Comparison of ENCODE assay signal across 20 mouse cellular contexts in the genomic region with DNA sequence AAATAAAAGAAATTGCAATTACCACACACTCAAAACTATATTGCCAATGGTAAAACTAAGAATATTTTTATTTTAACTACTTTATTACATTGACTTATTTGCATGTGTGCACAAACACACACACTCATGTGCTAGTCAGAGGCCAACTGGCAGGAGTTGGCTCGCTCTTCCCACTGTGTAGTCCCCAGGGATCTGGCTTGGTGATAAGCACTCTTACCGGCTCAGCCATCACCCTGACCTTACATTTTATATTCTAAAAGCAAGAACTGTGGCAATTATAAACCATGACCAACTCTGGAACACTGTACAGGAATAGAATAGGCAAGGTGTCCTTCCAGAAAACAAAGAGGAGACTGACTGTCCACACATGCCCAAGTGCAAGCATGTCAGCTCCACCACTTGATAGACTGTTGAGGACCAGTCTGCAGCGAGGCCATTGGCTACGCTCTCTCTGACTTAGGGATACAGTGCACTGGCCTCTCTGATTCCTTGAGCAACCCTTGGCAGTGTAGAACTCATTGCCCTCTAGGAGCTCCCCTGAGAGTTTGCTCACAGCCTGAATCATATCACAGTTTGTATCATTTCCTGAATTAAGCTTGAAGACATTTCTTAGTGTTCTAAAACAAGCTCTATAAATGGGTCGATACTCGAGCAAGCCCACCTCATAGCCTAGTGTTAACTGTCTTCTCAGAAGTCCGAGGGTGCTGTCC.
"Had no signal": no experiment of that assay in that cellular context is flagged by ENCODE, and none has a peak within 500 bp of the region (broad histone marks: within the 10 kb centered on the region; RNA-seq: fewer than 3 reads in every experiment).

No protein-coding gene starts in this region.

- H3K4me1 ChIP-seq: midbrain, embryonic 12.5 days; midbrain, embryonic 15.5 days had no signal

- H3K27ac ChIP-seq: kidney, postnatal 0 days; layer of hippocampus, adult 2 months; left cerebral cortex, adult 2 months; liver, embryonic 12.5 days; liver, embryonic 15.5 days; lung, embryonic 15.5 days; midbrain, embryonic 12.5 days; midbrain, embryonic 15.5 days; neural tube, embryonic 13.5 days; stomach, embryonic 15.5 days had no signal

- H3K4me3 ChIP-seq: layer of hippocampus, adult 2 months; left cerebral cortex, adult 2 months; liver, embryonic 12.5 days; liver, embryonic 15.5 days; lung, embryonic 15.5 days; midbrain, embryonic 12.5 days; midbrain, embryonic 15.5 days; myocyte; neural tube, embryonic 13.5 days; stomach, embryonic 15.5 days had no signal

- H3K36me3 ChIP-seq: midbrain, embryonic 15.5 days had no signal

- H3K4me2 ChIP-seq: liver, embryonic 12.5 days; liver, embryonic 15.5 days; lung, embryonic 15.5 days; midbrain, embryonic 12.5 days; midbrain, embryonic 15.5 days; neural tube, embryonic 13.5 days; stomach, embryonic 15.5 days had no signal

- H3K27me3 ChIP-seq: liver, embryonic 12.5 days; liver, embryonic 15.5 days; lung, embryonic 15.5 days; midbrain, embryonic 12.5 days; midbrain, embryonic 15.5 days; neural tube, embryonic 13.5 days; stomach, embryonic 15.5 days had no signal

- ATAC-seq: liver, embryonic 12.5 days; midbrain, embryonic 15.5 days had no signal

- DNase-seq: kidney, postnatal 25 days; layer of hippocampus, adult 9-11 months; lung, adult 18-20 months; lung, postnatal 14 days; lung, postnatal 4 days; retina, postnatal 1 day; right cerebral cortex, postnatal 25 days; spleen, adult 18-20 months; thymus, postnatal 25 days had no signal

- H3K9me3 ChIP-seq: liver, embryonic 12.5 days; liver, embryonic 15.5 days; lung, embryonic 15.5 days; midbrain, embryonic 12.5 days; midbrain, embryonic 15.5 days; neural tube, embryonic 13.5 days; stomach, embryonic 15.5 days had no signal

- H3K9ac ChIP-seq: liver, embryonic 12.5 days; liver, embryonic 15.5 days; lung, embryonic 15.5 days; midbrain, embryonic 12.5 days; midbrain, embryonic 15.5 days; neural tube, embryonic 13.5 days; stomach, embryonic 15.5 days had no signal
